ENCODE assay signal across 14 mouse cellular contexts in genomic region chr11:107317653-107318281, GRCm38 (mm10).
DNase-seq lines count a peak whose midpoint lies in the region; ATAC-seq lines count a peak whose summit lies in the region.
"Had no signal": no experiment of that assay in that cellular context is flagged by ENCODE, and none has a peak within 500 bp of the region (broad histone marks: within the 10 kb centered on the region; RNA-seq: fewer than 3 reads in every experiment).

No protein-coding gene starts in this region.

- no peak overlapping the region for H3K27ac ChIP-seq in heart, embryonic 11.5 days (ENCODE audit: low read depth, low read length)

- no peak overlapping the region for H3K4me3 ChIP-seq in heart, embryonic 11.5 days (ENCODE audit: low read depth, low read length)
- H3K4me3 ChIP-seq: erythroblast, embryonic 14.5 days; myocyte had no signal

- no peak for ATAC-seq in heart, embryonic 11.5 days (replicated peaks; ENCODE audit: insufficient number of reproducible peaks, low FRiP score, low TSS enrichment)
- ATAC-seq: intestine, embryonic 16.5 days had no signal

- 0 out of 2 replicates have a peak overlapping the region, but pooled peaks have one; percentile 34 for H3K9ac ChIP-seq in heart, embryonic 11.5 days (ENCODE audit: low read depth, low read length)

- no peak overlapping the region for H3K4me2 ChIP-seq in heart, embryonic 11.5 days

- H3K27me3 ChIP-seq in heart, embryonic 11.5 days (ENCODE audit: control insufficient read depth, insufficient read depth, low read length) = no peaks in the 10 kb centered on the region

- DNase-seq in heart, postnatal 14 days = no peak
- peak; percentile 11 to 35 for DNase-seq in spleen, postnatal 36 days (ENCODE audit: low spot score in 2 of 2)
- no peak for DNase-seq in spleen, postnatal 4 days (ENCODE audit: low spot score in 2 of 2)
- DNase-seq in kidney, postnatal 10 days = peak; percentile 41
- DNase-seq in yolk sac, embryonic 10.5 days (ENCODE audit: low spot score) = peak; percentile 39
- no peak for DNase-seq in cerebellum, adult 11 months
- no peak for DNase-seq in ovary, adult 18-20 months (ENCODE audit: low spot score)
- DNase-seq: cerebellum, postnatal 14 days; thymus, postnatal 25 days had no signal

- no peaks in the 10 kb centered on the region for H3K9me3 ChIP-seq in heart, embryonic 11.5 days (replicated peaks; ENCODE audit: control insufficient read depth, low read length)
- H3K9me3 ChIP-seq: G1E had no signal

- 0 out of 2 replicates have a peak, but pooled peaks cover 2% of the 10 kb centered on the region for H3K36me3 ChIP-seq in heart, embryonic 11.5 days (ENCODE audit: control insufficient read depth, insufficient read depth, low read length)

- 61% methylated on average over 14 of the region's 14 CpGs for WGBS in heart, embryonic 11.5 days (ENCODE audit: insufficient replicate concordance)

- H3K4me1 ChIP-seq in heart, embryonic 11.5 days (ENCODE audit: control insufficient read depth, insufficient read depth, low read length) = peaks cover 3% of the 10 kb centered on the region; the same call in 1 of the 2 replicates

- intact Hi-C loops in heart, postnatal 14 days (cut with DNase I) = loop anchor here (5.0 kb wide), 1 partner anchor 40 kb away; no protein-coding TSS in a partner anchor

Comparison
In these comparisons a context has a peak if more than half of its experiments do, and no peak if none do; other contexts are left out.
1. DNase-seq: peak in spleen, postnatal 36 days (2 of 2), kidney, postnatal 10 days (single experiment) and yolk sac, embryonic 10.5 days (single experiment); none in heart, postnatal 14 days (0 of 2), spleen, postnatal 4 days (0 of 2), cerebellum, adult 11 months (single experiment) and ovary, adult 18-20 months (single experiment).